Mouse (Mus musculus) testis, adult 2 months (tissue): ENCODE measurements around the gene Spen. TPM values are rescaled to one million over a fixed set of nuclear protein-coding genes. Genes with fewer than 3 reads are reported as not detected.
A peak's percentile ranks its signal among the peaks of the same experiment; 100 is the strongest.

ENCODE experiments used
- H3K27ac ChIP-seq: fragments of 200-500 bp; 2 replicates; pipeline ENCODE4 v1.5.1; 2012; ENCODE audit warnings: low read depth, low read length; ENCODE audit not compliant: control insufficient read depth, insufficient read depth
- H3K27me3 ChIP-seq: fragments of 200-500 bp; 2 replicates; pipeline ENCODE4 v1.6.1; 2012; ENCODE audit warnings: mild to moderate bottlenecking, low read length, moderate library complexity; ENCODE audit not compliant: control insufficient read depth, insufficient read depth
- H3K36me3 ChIP-seq: fragments of 200-500 bp; 2 replicates; pipeline ENCODE4 v1.6.1; 2012; ENCODE audit warnings: mild to moderate bottlenecking, low read length; ENCODE audit not compliant: control insufficient read depth, insufficient read depth
- H3K4me1 ChIP-seq: fragments of 200-500 bp; 2 replicates; pipeline ENCODE4 v1.6.1; 2012; ENCODE audit warnings: low read length; ENCODE audit not compliant: control insufficient read depth, insufficient read depth
- H3K4me3 ChIP-seq: fragments of 200-500 bp; 2 replicates; pipeline ENCODE4 v1.5.1; 2012; ENCODE audit warnings: low read depth, mild to moderate bottlenecking, low read length, moderate library complexity, mixed read lengths; ENCODE audit not compliant: control insufficient read depth
- CTCF ChIP-seq: fragments of 200-500 bp; IDR thresholded peaks from 2 replicates; pipeline ENCODE4 v1.5.1; 2012; ENCODE audit warnings: low read depth, mild to moderate bottlenecking, inconsistent platforms, low read length, moderate library complexity; ENCODE audit not compliant: control insufficient read depth, insufficient read depth, insufficient replicate concordance
- POLR2A ChIP-seq: fragments of 200-500 bp; IDR thresholded peaks from 2 replicates; pipeline ENCODE4 v1.6.1; 2012; ENCODE audit warnings: low read depth, mild to moderate bottlenecking, inconsistent platforms, low read length, moderate library complexity; ENCODE audit not compliant: control insufficient read depth
- polyA plus RNA-seq: library from polyadenylated mRNA; depleted of rRNA; stranded (reverse); fragments of >200 nt; gene quantifications from 2 replicates; pipeline ENCODE4 v1.2.3, GENCODE M21; 2012; rRNA removed

Gene Spen
- 16.9 and 20.1 TPM in 2 replicates for polyA plus RNA-seq

- Histone ChIP-seq H3K36me3 (no peaks in the 10 kb centered on the region), H3K4me1 (peaks cover 21% of the 10 kb centered on the region), H3K27me3 (no peaks in the 10 kb centered on the region), H3K4me3 (peak within 1 kb of the TSS; percentile 96), H3K27ac (peak within 1 kb of the TSS; percentile 83)
- TF ChIP-seq POLR2A (peak; percentile 61), CTCF (no peak)
Observed at GRCm38 (mm10) chr4:141538408-141539212, at the start of gene Spen. Spen (minus strand) TSS chr4:141538597.

- no peaks in the 10 kb centered on the region for H3K36me3 ChIP-seq
- no peak overlapping the region for H3K27ac ChIP-seq
- no peak for TF ChIP-seq POLR2A
- no peak for TF ChIP-seq CTCF
- H3K4me3 ChIP-seq = no peak overlapping the region
- no peaks in the 10 kb centered on the region for H3K27me3 ChIP-seq
- H3K4me1 ChIP-seq = peaks cover 5% of the 10 kb centered on the region; the same call in 1 of the 2 replicates
Observed at GRCm38 (mm10) chr4:141583919-141584318, 45.5 kb upstream of the Spen start.

- Histone ChIP-seq H3K36me3 (no peaks in the 10 kb centered on the region), H3K27ac (no peak overlapping the region), H3K4me1 (peaks cover 5% of the 10 kb centered on the region; the same call in 1 of the 2 replicates), H3K27me3 (no peaks in the 10 kb centered on the region), H3K4me3 (no peak overlapping the region)
- TF ChIP-seq CTCF (no peak), POLR2A (no peak)
Observed at GRCm38 (mm10) chr4:141581051-141581450, 42.7 kb upstream of the Spen start.

GRCm38 (mm10) chr4:141578833-141579232, 40.4 kb upstream of the Spen start:
- no peak for TF ChIP-seq CTCF
- TF ChIP-seq POLR2A = no peak
- H3K4me3 ChIP-seq = no peak overlapping the region
- no peaks in the 10 kb centered on the region for H3K27me3 ChIP-seq
- peaks cover 10% of the 10 kb centered on the region for H3K4me1 ChIP-seq
- no peaks in the 10 kb centered on the region for H3K36me3 ChIP-seq
- H3K27ac ChIP-seq = no peak overlapping the region

GRCm38 (mm10) chr4:141576877-141577276, 38.5 kb upstream of the Spen start:
- H3K27me3 ChIP-seq = no peaks in the 10 kb centered on the region
- H3K4me3 ChIP-seq = no peak overlapping the region
- peaks cover 10% of the 10 kb centered on the region for H3K4me1 ChIP-seq
- H3K27ac ChIP-seq = no peak overlapping the region
- TF ChIP-seq CTCF (peak; percentile 46; the same call in 1 of the 2 replicates), POLR2A (no peak)
- no peaks in the 10 kb centered on the region for H3K36me3 ChIP-seq

- peaks cover 10% of the 10 kb centered on the region for H3K4me1 ChIP-seq
- no peak overlapping the region for H3K4me3 ChIP-seq
- no peak overlapping the region for H3K27ac ChIP-seq
- H3K36me3 ChIP-seq = no peaks in the 10 kb centered on the region
- H3K27me3 ChIP-seq = no peaks in the 10 kb centered on the region
- no peak for TF ChIP-seq POLR2A
- no peak for TF ChIP-seq CTCF
Observed at GRCm38 (mm10) chr4:141576404-141576803, 38.0 kb upstream of the Spen start.

- no peaks in the 10 kb centered on the region for H3K36me3 ChIP-seq
- no peaks in the 10 kb centered on the region for H3K27me3 ChIP-seq
- TF ChIP-seq CTCF = peak; percentile 95
- TF ChIP-seq POLR2A = no peak
- H3K27ac ChIP-seq = no peak overlapping the region
- H3K4me3 ChIP-seq = peak overlapping the region; percentile 58
- H3K4me1 ChIP-seq = peaks cover 5% of the 10 kb centered on the region
Observed at GRCm38 (mm10) chr4:141574789-141575702, 36.6 kb upstream of the Spen start.
